Mouse (Mus musculus): Measurements from ENCODE around the gene Rad9a.
A peak's percentile ranks its signal among the peaks of the same experiment; 100 is the strongest.

The Rad9a gene

DNA sequence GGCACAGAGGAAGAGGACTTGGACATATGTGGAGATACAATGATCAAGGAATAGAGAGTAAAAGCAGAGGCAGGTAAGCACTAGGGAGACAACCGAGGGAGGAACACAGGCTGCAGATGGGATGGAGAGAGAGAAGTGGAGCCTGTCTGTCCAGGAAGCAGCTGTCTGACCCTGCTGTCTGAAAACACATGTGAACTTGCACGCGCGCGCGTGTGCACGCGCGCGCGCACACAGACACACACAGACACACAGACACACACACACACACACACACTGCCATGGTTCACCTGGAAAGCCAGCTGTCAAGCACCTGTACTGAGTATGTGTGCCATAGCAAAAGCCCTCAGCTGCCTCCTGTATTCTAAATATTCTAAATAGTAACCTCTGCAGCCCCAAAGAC lies 16.8 kb upstream of the Rad9a start:
- no peak for ATAC-seq (ENCODE audit: low TSS enrichment)

DNA sequence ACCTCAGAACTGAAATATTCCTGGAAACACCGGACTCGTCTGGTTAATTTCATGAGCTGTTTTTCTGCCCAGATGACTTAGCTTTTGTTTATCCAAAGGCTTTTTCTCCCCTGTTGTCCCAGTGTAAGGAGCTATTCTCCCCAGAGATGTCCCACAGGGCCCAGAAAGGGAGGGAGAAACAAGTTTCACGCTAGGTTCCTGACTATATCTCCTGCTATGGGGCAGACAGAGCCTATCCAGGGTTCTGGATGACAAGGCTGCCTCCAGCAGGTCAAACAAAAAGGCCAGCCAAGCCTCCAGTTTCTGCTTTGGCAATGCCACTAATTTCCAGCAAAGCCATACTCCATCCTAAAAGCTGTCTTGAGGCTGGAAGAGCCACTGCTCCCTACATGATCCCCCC lies 16.4 kb upstream of the Rad9a start:
- no peak for ATAC-seq (ENCODE audit: low TSS enrichment)

DNA sequence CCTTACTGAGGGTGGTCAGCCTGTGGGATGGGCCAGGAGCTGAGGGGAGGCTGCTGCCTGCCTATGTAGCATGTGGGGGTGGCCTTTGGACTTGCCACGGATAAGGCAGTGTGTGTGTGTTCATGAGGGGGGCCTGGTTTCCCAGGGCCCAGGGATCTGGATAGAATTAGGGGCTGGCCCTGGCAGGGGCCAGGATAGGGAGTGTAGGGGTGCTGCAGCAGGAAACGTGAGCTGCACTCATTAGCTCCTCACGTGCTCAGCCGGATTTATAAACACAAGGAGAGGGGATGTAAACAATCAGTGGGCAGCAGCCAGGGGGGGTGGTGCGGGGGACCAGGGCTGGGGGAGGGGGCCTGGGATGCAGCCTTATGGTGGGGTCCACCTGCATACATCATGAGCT lies 15.7 kb upstream of the Rad9a start:
- ATAC-seq (ENCODE audit: low TSS enrichment), result no peak

DNA sequence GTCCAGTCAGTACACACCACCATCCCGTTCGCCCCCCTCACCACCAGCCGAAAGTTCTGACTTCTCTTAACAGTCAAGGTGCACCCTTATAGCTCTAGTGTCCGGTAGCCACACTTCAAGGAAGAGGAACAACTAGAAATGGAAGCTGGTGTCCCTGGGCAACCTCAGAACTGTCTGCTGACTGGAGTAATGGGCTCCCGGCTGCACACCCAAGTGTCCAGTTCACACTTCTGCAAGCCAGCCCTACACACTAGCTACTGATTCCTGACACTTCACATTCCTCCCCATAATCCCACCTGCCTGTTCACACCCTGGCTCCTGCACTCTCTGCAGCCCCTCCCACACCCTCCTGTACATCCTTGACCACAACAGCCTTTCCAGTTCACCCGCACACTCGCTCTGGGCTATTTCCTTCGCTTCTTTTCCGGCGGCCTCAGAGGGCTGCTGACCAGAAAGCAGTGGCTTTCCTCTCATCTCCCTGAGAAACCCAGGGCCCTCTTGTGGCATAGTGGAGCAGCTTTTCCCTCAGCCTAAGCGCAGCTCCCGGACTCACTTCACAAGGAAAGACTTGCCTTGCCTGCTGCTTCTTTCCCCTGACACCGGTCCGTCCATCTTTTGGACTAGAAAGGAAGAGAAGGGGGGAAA lies 14.7 kb upstream of the Rad9a start:
- peak; percentile 73; the same call in 1 of the 2 replicates for ATAC-seq (ENCODE audit: low TSS enrichment)

- no peak for ATAC-seq (ENCODE audit: low TSS enrichment)
These were observed 14.0 kb upstream of the Rad9a start for GRCm38 (mm10) chr19:4215451-4215840.

- ATAC-seq (ENCODE audit: low TSS enrichment), result no peak
These were observed 13.4 kb upstream of the Rad9a start for GRCm38 (mm10) chr19:4214771-4215450.

GRCm38 (mm10) chr19:4214071-4214770 lies 12.8 kb upstream of the Rad9a start, which contains the start of the genes Clcf1 and AC109138.7:
Clcf1 (plus strand) TSS chr19:4214238.
AC109138.7 (plus strand) TSS chr19:4214357.
- no peak for ATAC-seq (ENCODE audit: low TSS enrichment)

- no peak for ATAC-seq (ENCODE audit: low TSS enrichment)
These were observed 12.1 kb upstream of the Rad9a start for GRCm38 (mm10) chr19:4213524-4213974.

DNA sequence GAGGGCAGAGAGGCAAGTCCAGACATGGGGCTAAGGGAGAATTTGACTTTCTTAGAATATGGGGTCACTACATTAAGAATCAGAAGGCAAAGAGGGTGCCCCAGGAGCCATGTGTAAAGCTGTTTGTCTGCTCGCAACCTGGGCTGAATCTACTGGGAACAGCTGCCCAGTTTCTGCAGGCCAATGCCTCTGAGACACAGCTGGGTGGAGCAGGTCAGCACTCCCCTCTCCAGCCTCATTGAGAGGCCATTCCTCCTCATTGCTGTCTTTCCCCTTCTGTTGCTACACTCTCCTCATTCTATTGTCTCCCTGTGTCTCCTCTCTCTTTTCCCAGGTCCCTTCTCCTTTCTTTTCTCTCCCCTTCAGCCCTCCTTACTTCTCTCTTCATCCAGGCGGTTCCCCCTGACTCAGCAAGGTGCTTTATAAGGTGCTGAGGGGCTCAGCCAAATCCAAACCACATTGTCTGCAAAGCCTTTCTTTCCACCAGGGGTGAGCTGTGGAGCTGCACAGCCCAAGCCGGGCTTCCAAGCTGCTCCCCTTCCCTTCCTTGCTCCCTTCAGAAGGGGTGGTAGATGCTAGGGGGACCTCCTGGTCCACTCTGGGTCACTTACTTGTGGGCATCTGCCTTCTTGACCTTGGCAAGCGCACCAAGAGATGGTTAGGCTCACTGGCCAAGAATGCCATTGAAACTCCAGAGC lies 10.6 kb upstream of the Rad9a start:
- ATAC-seq (ENCODE audit: low TSS enrichment), result no peak

DNA sequence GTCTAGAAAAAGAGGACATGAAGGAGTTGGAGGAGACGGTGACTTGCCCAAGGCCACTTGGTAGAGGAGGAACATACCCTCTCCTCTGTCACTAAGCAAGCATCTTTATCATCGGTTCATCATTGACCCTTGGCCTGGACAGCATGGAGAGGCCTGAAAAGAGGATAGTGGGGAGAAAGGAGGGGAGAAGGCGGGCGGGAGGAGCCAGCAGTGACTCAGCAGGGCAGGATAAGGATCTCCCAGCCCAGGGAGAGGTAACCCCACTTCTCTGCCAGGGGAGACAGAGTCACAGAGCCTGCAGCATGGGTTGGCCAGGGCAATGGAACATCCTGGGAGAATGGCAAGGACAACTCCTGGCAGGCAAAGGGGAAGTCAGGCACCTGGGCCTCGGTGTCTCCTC lies 7.1 kb upstream of the Rad9a start:
- ATAC-seq (ENCODE audit: low TSS enrichment), result no peak

DNA sequence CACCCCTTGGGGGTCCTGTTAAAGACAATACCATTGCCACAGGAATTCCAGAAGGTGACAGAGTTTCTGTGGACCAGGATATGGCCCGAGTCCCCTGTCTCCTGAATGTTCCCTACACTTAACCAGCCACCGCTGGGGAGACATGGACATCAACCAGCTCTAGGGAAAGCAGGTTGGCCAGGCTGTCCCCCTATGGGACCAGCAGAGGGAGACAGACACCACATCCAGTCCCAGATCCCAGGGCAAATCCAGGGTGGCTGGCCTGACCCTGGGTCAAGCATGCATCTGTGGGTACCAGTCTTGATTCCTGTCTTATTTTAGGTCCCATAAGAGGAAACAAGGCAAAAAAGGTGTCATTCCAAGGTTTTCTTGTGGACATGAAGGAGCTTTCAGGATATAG lies 5.5 kb upstream of the Rad9a start:
- 0 out of 2 replicates have a peak, but pooled peaks have one; percentile 50 for ATAC-seq (ENCODE audit: low TSS enrichment)

GRCm38 (mm10) chr19:4204889-4205288 lies 3.4 kb upstream of the Rad9a start:
- no peak for ATAC-seq (ENCODE audit: low TSS enrichment)

- ATAC-seq (ENCODE audit: low TSS enrichment), result peak; percentile 56; the same call in 1 of the 2 replicates
These were observed 2.3 kb upstream of the Rad9a start for GRCm38 (mm10) chr19:4203604-4204326.

- no peak for ATAC-seq (ENCODE audit: low TSS enrichment)
These were observed 1.7 kb upstream of the Rad9a start for GRCm38 (mm10) chr19:4203148-4203547.

DNA sequence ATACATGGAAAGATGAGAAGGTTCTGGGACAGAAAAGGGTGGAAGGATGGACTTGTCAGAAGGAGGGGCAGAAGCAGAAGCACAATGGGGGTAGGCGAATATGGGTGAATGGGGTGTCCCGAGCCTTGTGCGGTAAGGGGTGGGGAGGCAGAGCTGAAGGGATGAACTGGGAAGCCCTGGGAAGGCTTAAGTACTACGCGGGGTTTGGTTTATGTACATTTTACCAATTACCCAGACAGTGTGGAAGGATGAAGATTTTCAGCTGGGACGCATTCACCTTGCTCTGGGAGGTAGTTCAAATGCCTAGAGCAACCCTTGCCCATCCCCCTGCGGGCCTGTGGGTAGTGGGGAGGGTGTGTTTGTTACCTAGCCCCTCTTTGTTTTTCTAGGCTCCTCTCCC lies 687 bp upstream of the Rad9a start:
- ATAC-seq (ENCODE audit: low TSS enrichment), result 0 out of 2 replicates have a peak, but pooled peaks have one; percentile 22

- ATAC-seq (ENCODE audit: low TSS enrichment), result no peak
These were observed 4.3 kb downstream of the Rad9a start for GRCm38 (mm10) chr19:4197180-4197579.

DNA sequence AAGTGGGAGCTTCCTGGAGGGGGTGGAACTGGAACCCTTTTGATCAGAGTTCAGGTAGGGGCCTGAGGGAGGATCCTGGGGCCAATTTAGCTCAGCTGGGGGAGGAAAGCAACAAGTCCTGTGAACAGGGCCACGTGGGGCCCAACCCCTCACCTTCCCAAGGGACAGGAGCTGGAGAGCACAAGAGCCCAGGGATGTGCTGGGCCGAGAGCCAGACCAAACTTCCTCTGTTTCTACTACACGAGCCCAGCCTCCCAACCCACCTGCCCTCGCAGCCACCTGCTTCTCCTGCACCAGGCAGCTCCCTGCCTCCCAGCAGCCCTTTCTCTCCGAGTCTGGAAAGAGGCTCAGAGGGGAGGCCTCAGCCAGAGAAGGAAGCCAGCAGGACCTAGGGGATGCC lies 4.9 kb downstream of the Rad9a start:
- ATAC-seq (ENCODE audit: low TSS enrichment), result no peak

DNA sequence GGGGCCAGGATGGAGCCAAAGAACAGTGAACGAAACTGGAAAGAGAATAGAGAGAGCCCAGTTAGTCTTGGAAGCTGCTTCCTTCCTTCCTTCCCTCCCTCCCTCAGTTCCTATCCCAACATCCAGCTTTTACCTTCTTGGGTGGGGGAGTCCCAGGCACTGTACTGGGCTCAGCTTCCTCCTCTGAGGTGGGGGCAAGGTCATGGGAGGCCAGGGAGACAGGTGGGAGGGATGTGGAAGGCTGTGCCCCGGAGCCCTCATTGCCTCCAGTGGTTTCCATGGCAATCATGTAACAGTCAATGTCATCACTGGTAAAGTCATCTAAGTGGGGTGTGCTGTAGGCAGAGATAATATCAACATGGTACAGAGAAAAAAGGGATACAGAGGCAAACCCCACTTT lies 5.4 kb downstream of the Rad9a start:
- ATAC-seq (ENCODE audit: low TSS enrichment), result no peak

DNA sequence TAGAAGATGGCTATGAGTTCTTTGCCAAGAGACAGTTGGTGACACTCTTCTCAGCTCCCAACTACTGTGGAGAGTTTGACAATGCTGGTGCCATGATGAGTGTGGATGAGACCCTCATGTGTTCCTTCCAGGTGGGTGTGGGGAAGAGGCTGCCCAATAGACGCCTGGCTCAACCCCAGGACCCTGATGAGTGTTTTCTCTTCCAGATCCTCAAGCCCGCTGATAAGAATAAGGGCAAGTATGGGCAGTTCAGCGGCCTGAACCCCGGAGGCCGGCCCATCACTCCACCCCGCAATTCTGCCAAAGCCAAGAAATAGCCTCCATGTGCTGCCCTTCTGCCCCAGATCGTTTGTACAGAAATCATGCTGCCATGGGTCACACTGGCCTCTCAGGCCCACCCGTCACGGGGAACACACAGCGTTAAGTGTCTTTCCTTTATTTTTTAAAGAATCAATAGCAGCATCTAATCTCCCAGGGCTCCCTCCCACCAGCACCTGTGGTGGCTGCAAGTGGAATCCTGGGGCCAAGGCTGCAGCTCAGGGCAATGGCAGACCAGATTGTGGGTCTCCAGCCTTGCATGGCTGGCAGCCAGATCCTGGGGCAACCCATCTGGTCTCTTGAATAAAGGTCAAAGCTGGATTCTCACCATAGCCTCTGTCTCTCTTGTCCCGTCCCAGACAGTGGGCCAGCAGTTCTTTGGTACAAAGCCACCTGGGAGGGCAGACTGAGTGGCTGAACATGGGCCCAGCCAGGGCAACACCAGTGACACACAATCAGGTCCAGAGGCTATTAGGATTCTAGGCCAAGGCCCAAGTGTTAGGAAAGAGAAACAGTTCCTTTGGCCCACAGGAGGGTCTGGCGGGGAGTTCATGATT lies 6.4 kb downstream of the Rad9a start:
- ATAC-seq (ENCODE audit: low TSS enrichment), result no peak

GRCm38 (mm10) chr19:4194021-4194724 lies 7.3 kb downstream of the Rad9a start:
- no peak for ATAC-seq (ENCODE audit: low TSS enrichment)
